Mouse (Mus musculus) neural tube, embryonic 12.5 days (tissue): ENCODE measurements at regions not wholly inside any gene's neighbourhood (a gene's known extent, or its start where the extent isn't known, plus 50 kb on each side); places are given as distances from the start of the nearest gene placed in this dataset.
"Not testable (repeated sequence)": the region's sequence is repeated elsewhere in the genome, so short reads cannot be mapped to it uniquely, and the experiment has no call there.

Experiments used
- ATAC-seq: fragments of 200-750 bp; cut with Nextera tagmentation; 2 replicates; pipeline ENCODE4 v1.8.0; 2017; ENCODE audit warnings: low read depth, mild to moderate bottlenecking, moderate TSS enrichment, moderate library complexity; ENCODE audit not compliant: low FRiP score
- H3K27ac ChIP-seq: fragments of 300-500 bp; sonication (generic); 2 replicates; pipeline ENCODE4 v1.5.1; 2016
- H3K27me3 ChIP-seq: fragments of 300-500 bp; sonication (generic); replicated peaks from 2 replicates; pipeline ENCODE4 v1.6.1; 2016; ENCODE audit warnings: mild to moderate bottlenecking
- H3K36me3 ChIP-seq: fragments of 300-500 bp; sonication (generic); 2 replicates; pipeline ENCODE4 v1.6.1; 2016; ENCODE audit warnings: mild to moderate bottlenecking
- H3K4me1 ChIP-seq: fragments of 300-500 bp; sonication (generic); 2 replicates; pipeline ENCODE4 v1.6.1; 2016
- H3K4me2 ChIP-seq: fragments of 300-500 bp; sonication (generic); replicated peaks from 2 replicates; pipeline ENCODE4 v1.6.1; 2016; ENCODE audit warnings: mild to moderate bottlenecking
- H3K4me3 ChIP-seq: fragments of 300-500 bp; sonication (generic); 2 replicates; pipeline ENCODE4 v1.5.1; 2016
- H3K9ac ChIP-seq: fragments of 300-500 bp; sonication (generic); 2 replicates; pipeline ENCODE4 v1.6.1; 2016; ENCODE audit warnings: mild to moderate bottlenecking
- H3K9me3 ChIP-seq: fragments of 300-500 bp; sonication (generic); 2 replicates; pipeline ENCODE4 v1.6.1; 2016; ENCODE audit warnings: mild to moderate bottlenecking
- WGBS: fragments of 180-500 bp; shearing (Covaris S2); methylation state at CpG from one replicate; pipeline ENCODE4 v1.1.7; 2016; 5-methylcytosine and 5-hydroxymethylcytosine counted together

- H3K4me2 ChIP-seq, ATAC-seq, H3K36me3 ChIP-seq, H3K4me3 ChIP-seq, H3K4me1 ChIP-seq, H3K27me3 ChIP-seq, H3K9ac ChIP-seq, H3K27ac ChIP-seq, H3K9me3 ChIP-seq: not testable (repeated sequence)
- WGBS: 96% methylated on average over 3 of the region's 3 CpGs
Measured at GRCm38 (mm10) chr3:117054711-117055110, 85.9 kb upstream of the Palmd start.

DNA sequence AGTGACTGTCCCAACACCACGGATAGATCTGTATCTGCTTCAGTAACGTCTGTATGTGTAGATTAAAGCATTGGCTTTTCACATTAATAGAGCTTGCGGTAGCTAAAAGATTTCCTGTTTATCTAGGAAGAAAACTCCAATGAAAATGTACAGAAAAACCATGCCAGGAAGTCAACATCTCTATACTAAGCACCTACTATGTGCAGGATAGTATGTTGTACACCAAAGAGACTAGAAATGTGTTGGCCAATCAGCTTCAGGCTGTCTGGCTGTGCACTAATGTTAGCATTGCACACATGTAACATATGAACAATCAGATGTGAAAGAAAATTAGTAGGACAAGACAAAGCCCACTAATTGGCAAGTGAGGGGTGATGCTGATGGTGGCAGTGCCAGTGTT, 82.6 kb upstream of the Palmd start:
- Histone ChIP-seq H3K4me1 (no peaks in the 10 kb centered on the region), H3K9ac (no peak overlapping the region), H3K36me3 (no peaks in the 10 kb centered on the region), H3K27me3 (no peaks in the 10 kb centered on the region), H3K4me3 (no peak overlapping the region), H3K27ac (no peak overlapping the region), H3K9me3 (no peaks in the 10 kb centered on the region), H3K4me2 (no peak overlapping the region)
- ATAC-seq: no peak
- 88% methylated on average over 3 of the region's 3 CpGs for WGBS

GRCm38 (mm10) chr3:117050909-117051308, 82.1 kb upstream of the Palmd start:
- H3K4me3 ChIP-seq: no peak overlapping the region
- no peak overlapping the region for H3K27ac ChIP-seq
- H3K9ac ChIP-seq: no peak overlapping the region
- H3K27me3 ChIP-seq: no peaks in the 10 kb centered on the region
- H3K36me3 ChIP-seq: no peaks in the 10 kb centered on the region
- 82% methylated on average over 3 of the region's 3 CpGs for WGBS
- H3K4me2 ChIP-seq: no peak overlapping the region
- H3K9me3 ChIP-seq: no peaks in the 10 kb centered on the region
- no peak for ATAC-seq
- H3K4me1 ChIP-seq: no peaks in the 10 kb centered on the region

DNA sequence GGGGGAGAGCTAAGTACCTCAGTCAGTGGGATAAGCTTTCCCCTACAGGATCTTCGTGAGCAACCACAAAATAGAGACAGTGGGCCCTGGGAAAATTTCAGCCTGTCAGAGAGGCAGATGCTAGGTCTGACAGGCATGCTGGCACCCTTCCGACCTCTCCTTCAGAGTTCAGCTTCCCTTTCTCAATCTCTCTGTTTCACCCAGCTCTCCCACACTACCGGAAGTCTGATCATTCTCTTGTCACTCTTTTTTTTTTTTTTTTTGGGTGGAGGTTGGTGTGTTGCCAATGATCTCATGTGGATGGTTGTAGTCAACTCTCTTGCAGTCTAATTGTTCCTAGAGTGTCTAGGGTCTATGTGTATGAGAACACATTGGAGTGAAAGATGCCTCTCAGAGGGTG, 80.6 kb upstream of the Palmd start:
- H3K4me3 ChIP-seq: no peak overlapping the region
- H3K27ac ChIP-seq: no peak overlapping the region
- no peak for ATAC-seq
- H3K27me3 ChIP-seq: no peaks in the 10 kb centered on the region
- no peaks in the 10 kb centered on the region for H3K9me3 ChIP-seq
- no peak overlapping the region for H3K9ac ChIP-seq
- H3K4me1 ChIP-seq: no peaks in the 10 kb centered on the region
- H3K4me2 ChIP-seq: no peak overlapping the region
- H3K36me3 ChIP-seq: no peaks in the 10 kb centered on the region
- 75% methylated on average over 3 of the region's 3 CpGs for WGBS

DNA sequence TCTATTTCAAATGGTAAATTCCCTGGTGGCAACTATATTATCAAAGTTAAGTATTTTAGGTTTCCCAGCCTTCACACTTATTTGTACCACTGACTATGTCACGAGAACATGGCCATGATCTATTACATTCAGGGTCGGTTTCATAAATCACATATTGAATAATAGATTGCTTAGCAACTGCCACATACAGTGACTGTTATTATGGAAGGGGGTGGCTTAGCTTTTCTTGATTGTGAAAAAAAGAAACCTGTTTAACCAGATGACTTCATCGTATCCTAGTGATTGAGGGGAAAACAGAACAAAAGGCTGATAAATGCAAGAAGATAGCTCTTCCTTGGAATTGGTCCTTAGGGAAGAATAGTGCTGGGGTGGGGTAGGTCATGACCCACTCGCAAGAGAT, 76.0 kb upstream of the Palmd start:
- Histone ChIP-seq H3K27me3 (no peaks in the 10 kb centered on the region), H3K4me3 (no peak overlapping the region), H3K4me2 (no peak overlapping the region), H3K4me1 (no peaks in the 10 kb centered on the region), H3K9me3 (no peaks in the 10 kb centered on the region), H3K9ac (no peak overlapping the region), H3K36me3 (no peaks in the 10 kb centered on the region), H3K27ac (no peak overlapping the region)
- ATAC-seq: no peak
- 57% methylated on average over 4 of the region's 4 CpGs for WGBS

DNA sequence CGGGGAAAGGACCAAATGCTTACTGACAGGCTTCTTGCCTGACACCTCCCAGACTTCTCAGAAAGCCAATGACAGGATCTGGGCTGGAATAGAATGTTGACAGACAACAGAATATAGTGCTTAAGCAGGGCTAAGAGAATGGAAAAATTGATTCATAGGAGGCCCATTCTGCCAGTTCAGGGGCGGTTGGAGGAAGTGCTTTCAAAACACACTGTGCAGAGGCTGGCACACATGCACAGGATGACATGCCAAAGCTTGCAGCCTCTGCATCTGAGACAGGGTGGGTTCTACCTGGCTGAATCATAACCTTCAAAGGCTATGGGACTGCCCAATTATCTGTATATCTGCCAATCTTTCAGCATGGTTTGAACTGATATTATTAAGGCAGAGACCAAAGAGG, 75.5 kb upstream of the Palmd start:
- no peaks in the 10 kb centered on the region for H3K9me3 ChIP-seq
- no peak overlapping the region for H3K4me3 ChIP-seq
- H3K9ac ChIP-seq: no peak overlapping the region
- 84% methylated on average over 2 of the region's 2 CpGs for WGBS
- H3K36me3 ChIP-seq: no peaks in the 10 kb centered on the region
- H3K27ac ChIP-seq: no peak overlapping the region
- no peak for ATAC-seq
- no peaks in the 10 kb centered on the region for H3K4me1 ChIP-seq
- H3K4me2 ChIP-seq: no peak overlapping the region
- no peaks in the 10 kb centered on the region for H3K27me3 ChIP-seq

DNA sequence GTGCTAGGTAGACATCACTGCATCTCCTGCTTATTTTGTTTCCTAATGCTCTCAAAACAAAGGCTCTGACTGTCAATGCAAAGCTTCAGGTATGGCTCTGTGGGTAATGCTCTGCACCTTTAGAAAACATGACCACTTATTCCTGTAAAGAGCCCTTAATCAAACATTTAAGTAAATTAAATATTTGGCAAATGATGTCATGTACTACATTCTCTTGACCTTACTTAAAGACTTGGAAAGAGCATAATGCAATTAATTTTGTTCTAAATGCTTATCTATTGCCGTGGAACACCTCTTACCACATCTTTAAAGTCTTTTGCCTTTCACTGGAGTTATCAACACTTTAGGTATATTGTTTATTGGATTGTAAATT, 70.1 kb upstream of the Palmd start:
- H3K27ac ChIP-seq: no peak overlapping the region
- no peak overlapping the region for H3K4me3 ChIP-seq
- H3K27me3 ChIP-seq: no peaks in the 10 kb centered on the region
- H3K9ac ChIP-seq: no peak overlapping the region
- no peak overlapping the region for H3K4me2 ChIP-seq
- H3K4me1 ChIP-seq: no peaks in the 10 kb centered on the region
- WGBS: 95% methylated on average over 1 of the region's 1 CpGs
- no peaks in the 10 kb centered on the region for H3K9me3 ChIP-seq
- no peak for ATAC-seq
- no peaks in the 10 kb centered on the region for H3K36me3 ChIP-seq

DNA sequence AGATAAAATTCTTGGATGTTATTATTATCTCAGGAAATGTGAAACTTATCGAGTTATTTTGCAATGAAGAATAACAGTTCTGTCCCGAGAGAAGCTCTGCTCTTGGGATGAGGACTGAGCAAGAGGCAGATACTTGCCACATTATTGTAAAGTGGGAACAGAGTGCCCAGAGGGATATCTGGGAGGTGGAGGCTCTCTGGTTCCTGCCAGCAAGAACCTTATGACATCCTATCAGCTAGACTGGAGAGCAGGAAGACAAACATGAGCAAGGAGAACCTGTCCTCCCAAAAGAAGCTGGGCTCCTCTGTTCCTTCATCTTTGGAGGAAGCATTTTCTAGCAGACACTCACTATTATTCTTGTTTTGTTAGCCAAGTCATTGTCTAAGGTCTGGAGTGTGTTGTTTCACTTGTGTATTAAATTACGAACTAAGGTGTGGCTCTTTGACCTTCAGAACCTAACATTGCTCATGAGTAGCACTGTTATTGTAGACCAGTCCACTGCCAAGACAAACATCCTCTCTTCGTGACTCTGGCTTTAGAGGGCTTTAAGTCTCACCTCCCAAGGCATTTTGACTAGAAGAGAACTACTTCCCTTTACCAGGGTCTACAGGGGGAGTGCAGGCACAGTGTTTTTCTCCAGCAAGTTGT, 69.6 kb upstream of the Palmd start:
- 78% methylated on average over 4 of the region's 4 CpGs for WGBS
- Histone ChIP-seq H3K27ac (no peak overlapping the region), H3K4me2 (no peak overlapping the region), H3K9ac (no peak overlapping the region), H3K4me3 (no peak overlapping the region), H3K4me1 (no peaks in the 10 kb centered on the region), H3K27me3 (no peaks in the 10 kb centered on the region), H3K9me3 (no peaks in the 10 kb centered on the region), H3K36me3 (no peaks in the 10 kb centered on the region)
- no peak for ATAC-seq
